Mouse (Mus musculus) adrenal gland, postnatal 10 days (tissue): ENCODE measurements at regions not wholly inside any gene's neighbourhood (a gene's known extent, or its start where the extent isn't known, plus 50 kb on each side); places are given as distances from the start of the nearest gene placed in this dataset.

Experiments used
- DNase-seq: peaks from one replicate; pipeline ENCODE4 v3.0.0; 2021; ENCODE audit warnings: mixed read lengths

DNA sequence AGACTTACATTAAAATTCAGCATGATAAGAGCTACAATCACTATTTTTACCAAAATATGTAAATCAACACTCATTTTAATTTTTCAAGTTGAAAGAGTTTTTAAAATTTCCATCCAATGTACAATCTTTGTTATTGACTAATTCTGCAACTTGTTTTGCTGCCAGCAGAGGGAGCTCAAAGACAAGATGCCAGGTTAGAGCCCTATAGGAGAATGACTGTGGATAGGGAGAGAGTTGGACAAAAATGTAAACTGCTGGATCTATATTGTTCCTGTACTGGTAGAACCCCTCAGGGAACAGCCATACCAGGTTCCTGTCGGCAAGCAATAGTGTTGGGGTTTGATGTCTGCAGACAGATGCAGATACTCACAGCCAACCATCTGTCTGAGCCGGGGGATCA, 288.8 kb upstream of the 4930550L24Rik start:
- DNase-seq = peak; percentile 12
